Mouse (Mus musculus): Measurements from ENCODE around the gene H2-T3.
"Not testable (repeated sequence)": the region's sequence is repeated elsewhere in the genome, so short reads cannot be mapped to it uniquely, and the experiment has no call there.

Gene H2-T3

GRCm38 (mm10) chr17:36179446-36179845, 10.6 kb downstream of the H2-T3 start:
- in situ Hi-C loops (cut with MboI, MseI): loop anchor here (5.0 kb wide), 1 partner anchor 87 kb away; no protein-coding TSS in a partner anchor

DNA sequence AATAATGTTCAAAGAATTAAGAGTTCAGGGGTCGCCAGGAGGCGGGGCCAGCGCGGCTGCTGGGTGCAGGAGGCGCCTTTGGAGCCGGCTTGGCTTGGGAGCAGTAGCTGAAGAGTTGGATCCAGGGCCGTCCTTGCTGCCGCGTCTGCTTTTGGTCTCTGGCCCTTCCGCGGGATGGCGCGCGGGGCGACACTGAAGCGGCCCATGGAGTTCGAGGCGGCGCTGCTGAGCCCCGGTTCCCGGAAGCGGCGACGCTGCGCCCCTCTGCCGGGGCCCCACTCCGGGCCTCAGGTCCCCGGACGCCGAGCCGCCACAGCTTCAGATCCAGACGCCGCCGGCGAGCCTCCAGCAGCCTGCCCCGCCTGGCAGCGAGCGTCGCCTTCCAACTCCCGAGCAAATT, 11.1 kb downstream of the H2-T3 start:
- in situ Hi-C loops (cut with MboI, MseI): loop anchor here (5.0 kb wide), 1 partner anchor 87 kb away; no protein-coding TSS in a partner anchor

- in situ Hi-C loops (cut with MboI, MseI): loop anchor here (5.0 kb wide), 1 partner anchor 84 kb away; no protein-coding TSS in a partner anchor
These were observed 14.0 kb downstream of the H2-T3 start for GRCm38 (mm10) chr17:36176132-36176531.

DNA sequence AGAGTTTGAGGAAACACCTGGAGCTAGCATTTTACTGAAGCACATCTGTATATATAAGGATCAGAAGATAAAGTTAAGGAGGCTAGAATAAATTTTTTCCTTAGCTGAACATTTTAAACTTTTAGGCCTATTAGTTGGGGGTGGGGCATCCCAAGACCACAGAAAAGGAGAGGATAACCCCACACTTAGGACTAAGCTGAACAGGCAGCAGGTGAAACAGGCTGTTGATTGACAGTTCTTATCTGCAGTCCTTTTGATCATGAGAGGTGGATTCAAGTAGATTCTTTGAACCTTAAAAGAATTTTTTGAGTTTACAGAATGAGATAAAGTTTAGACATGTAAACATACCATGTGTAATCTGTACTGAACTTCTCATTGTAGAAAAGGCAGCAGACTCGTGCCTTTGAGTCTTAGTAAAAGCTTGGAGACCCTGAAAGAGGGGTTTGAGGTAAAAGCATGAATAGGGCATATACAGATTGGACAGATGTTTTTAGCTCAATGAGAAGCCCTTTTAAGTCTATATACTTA, 19.7 kb downstream of the H2-T3 start:
- in situ Hi-C loops (cut with MboI, MseI): no loop called here

DNA sequence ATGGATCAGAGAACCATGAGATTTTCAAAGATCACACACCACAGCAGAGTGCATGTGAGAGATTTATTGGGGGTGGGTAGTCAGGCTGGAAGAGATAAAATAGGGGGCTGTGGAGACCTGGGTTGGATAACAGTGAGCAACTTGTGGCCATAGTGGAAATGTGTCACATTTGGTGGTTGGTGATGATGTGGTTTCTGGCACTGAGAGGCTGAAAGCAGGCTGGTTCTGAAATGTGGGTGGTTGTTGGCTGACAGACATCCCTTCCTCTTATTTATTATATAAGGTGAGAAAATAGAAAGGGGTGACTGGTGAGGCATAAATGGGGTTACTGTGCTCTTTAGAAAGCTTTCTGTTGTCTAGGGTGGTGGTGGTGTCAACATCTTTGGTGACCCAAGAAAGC, 20.3 kb downstream of the H2-T3 start:
- in situ Hi-C loops (cut with MboI, MseI): no loop called here

DNA sequence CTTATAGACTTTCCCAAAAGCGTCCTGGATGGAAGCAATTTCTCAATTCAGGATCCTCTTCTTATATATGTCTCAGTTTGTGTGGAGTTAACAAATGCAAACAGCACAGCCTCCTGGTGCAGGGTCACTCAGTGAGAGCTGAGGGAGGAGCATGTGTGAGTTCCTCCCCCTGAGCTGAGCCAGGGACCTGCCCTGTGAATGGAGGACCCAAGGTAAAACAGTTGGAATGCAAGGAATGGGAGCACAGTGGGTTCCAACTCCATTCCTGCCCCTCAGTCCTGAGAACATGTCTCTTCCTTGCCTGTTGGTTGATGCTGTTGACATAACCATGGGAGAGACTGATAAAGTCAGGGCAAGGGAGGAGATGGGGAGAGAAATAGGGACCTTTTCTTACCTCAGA, 21.0 kb downstream of the H2-T3 start:
- in situ Hi-C loops (cut with MboI, MseI): not testable (repeated sequence)

DNA sequence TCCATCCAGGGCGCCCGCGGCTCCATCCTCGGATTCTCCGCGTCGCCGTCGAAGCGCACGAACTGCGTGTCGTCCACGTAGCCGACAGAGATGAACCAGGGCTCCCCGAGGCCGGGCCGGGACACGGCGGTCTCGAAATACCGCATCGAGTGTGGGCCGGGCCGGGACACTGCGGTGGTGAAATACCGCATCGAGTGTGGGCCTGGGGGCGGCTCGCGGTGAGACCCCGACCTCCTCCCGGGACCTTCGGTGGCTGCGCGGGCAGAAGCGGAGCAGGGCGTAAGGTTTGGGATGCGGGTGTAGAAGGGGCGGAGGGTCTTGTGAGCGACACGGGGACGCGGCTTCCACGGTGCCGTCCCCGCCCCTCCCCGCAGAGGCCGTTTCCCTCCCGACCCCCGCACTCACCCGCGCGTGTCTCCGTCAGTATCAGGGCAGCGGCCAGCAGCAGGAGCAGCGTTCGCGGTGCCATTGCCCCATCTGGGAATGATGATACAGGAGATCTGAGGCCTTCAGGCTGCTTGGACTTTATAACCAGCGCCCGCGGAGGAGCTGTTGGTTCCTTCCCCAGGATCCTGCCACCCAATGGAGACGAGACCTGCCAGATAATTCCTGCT, 21.9 kb downstream of the H2-T3 start, which contains the start of gene Gm8909:
TSS of gene Gm8909 (minus strand) at position 499 of the 614 bp plus-strand sequence.
- in situ Hi-C loops (cut with MboI, MseI): no loop called here

DNA sequence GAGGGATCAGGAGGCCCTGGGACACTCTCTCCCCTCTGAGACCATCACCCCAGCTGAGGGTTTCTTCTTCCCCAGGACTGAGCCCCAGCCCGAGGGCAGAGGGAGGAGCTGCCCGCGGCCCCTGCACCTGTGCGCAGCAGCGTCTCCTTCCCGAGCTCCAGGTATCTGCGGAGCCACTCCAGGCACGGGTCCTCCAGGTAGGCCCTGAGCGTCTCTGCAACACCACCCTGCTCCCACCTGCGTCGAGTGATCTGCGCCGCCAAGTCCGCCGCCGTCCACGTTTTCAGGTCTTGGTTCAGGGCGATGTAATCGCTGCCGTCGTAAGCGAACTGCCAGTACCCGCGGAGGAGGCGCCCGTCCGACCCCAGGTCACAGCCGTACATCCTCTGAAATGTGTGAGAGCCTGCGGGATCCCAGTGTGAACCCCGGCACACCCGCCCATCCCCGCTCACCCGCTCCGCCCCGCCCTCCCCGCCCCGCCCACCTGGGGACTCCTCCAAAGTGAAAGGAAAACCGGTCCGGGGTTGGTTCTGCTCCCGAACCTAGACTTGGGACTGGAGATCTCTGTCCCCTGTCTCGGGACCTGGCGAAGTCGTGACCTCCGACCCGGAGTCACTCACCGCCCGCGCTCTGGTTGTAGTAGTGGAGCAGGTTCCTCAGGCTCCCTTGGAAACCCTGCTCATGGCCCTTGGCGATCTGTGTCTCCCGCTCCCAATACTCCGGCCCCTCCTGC, 22.6 kb downstream of the H2-T3 start:
- in situ Hi-C loops (cut with MboI, MseI): no loop called here

GRCm38 (mm10) chr17:36166901-36167300, 23.2 kb downstream of the H2-T3 start:
- in situ Hi-C loops (cut with MboI, MseI): not testable (repeated sequence)

- in situ Hi-C loops (cut with MboI, MseI): no loop called here
These were observed 28.7 kb downstream of the H2-T3 start for GRCm38 (mm10) chr17:36161129-36162051.

DNA sequence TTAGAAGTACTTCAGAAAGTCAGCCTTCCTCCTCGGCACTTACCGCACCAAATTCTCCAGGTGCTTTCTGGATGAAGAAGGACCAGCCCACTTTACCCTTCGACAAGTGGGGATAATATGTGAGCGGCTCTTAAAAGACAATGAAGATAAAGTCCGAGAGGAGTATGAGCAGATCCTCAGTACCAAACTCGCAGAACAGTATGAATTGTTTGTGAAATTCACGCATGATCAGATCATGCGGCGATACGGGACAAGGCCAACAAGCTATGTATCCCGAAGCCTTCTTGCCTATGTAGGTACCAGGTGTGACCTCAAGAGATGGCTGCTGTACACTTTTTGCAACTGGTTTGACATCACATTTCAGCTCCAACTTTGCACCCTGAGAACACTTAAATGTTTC, 31.8 kb downstream of the H2-T3 start:
- in situ Hi-C loops (cut with MboI, MseI): not testable (repeated sequence)

DNA sequence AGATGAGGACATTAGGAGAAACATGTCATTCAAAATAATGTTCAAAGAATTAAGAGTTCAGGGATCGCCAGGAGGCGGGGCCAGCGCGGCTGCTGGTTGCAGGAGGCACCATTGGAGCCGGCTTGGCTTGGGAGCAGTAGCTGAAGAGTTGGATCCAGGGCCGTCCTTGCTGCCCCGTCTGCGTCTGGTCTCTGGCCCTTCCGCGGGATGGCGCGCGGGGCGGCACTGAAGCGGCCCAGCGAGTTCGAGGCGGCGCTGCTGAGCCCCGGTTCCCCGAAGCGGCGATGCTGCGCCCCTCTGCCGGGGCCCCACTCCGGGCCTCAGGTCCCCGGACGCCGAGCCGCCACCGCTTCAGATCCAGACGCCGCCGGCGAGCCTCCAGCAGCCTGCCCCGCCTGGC, 32.3 kb downstream of the H2-T3 start:
- in situ Hi-C loops (cut with MboI, MseI): not testable (repeated sequence)

- in situ Hi-C loops (cut with MboI, MseI): no loop called here
These were observed 35.6 kb downstream of the H2-T3 start for GRCm38 (mm10) chr17:36154271-36155149.

DNA sequence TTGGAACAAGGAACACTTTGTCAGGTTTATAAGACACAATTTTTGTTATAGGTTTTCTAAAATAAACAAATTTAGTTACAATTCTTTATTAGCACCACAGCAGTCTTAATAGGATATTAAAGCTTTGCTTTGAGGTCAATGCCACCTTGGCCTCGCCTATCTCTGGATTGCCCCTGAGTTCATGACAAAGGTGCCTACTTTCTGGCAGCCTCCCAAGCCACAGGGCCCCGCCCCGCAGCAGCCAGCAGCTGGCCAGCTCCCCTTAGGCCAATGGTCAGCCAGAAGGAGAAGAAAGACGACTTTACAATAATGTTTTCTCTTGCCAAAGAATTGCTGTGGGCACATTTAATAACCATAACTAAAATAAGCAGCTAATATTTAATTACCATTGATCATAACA, 38.9 kb downstream of the H2-T3 start:
- in situ Hi-C loops (cut with MboI, MseI): not testable (repeated sequence)

GRCm38 (mm10) chr17:36148468-36148867, 41.6 kb downstream of the H2-T3 start:
- in situ Hi-C loops (cut with MboI, MseI): not testable (repeated sequence)

DNA sequence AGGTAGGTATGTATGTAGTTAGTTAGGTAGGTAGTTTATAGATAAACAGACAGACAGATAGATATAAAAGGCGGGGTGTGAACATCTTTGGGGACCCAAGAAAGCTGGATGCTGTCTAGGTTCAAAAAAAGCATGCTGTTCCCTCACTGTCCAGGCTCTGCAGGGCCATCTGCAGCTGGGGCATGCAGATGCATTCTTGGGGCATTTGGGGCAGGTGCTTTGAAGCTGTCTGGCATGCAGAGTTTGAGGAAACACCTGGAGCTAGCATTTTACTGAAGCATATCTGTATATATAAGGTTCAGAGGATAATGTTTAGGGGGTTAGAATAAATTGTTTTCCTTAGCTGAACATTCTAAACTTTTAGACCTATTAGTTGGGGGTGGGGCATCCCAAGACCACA, 43.1 kb downstream of the H2-T3 start:
- in situ Hi-C loops (cut with MboI, MseI): not testable (repeated sequence)

GRCm38 (mm10) chr17:36145861-36146156, 44.3 kb downstream of the H2-T3 start:
- in situ Hi-C loops (cut with MboI, MseI): not testable (repeated sequence)

DNA sequence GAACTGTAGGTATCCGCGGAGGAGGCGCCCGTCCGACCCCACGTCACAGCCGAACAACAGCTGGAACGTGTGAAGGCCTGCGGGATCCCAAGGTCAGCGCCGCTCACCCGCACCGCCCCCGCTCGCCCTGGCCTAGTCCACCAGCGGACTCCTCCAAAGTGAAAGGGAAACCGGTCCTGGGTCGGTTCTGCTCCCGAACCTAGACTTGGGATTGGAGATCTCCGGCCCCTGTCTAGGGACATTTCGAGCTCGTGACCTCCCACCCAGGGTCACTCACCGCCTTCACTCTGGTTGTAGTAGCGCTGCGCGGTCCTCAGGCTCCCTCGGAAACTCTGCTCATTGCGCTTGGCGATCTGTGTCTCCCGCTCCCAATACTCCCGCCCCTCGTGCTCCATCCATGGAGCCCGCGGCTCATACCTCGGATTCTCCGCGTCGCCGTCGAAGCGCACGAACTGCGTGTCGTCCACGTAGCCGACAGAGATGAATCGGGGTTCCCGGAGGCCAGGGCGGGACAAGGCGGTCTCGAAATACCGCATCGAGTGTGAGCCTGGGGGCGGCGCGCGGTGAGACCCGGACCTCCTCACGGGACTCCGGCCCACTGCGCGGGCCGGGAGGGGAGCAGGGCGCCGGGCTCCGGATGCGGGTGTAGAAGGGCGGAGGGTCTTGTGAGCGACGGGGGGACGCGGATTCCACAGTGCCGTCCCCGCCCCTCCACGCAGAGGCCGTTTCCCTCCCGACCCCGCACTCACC, 44.8 kb downstream of the H2-T3 start:
- in situ Hi-C loops (cut with MboI, MseI): no loop called here

GRCm38 (mm10) chr17:36136299-36136848, 53.7 kb downstream of the H2-T3 start:
- in situ Hi-C loops (cut with MboI, MseI): not testable (repeated sequence)
